Mouse (Mus musculus): ENCODE data around the gene Utf1.

Gene Utf1

DNA sequence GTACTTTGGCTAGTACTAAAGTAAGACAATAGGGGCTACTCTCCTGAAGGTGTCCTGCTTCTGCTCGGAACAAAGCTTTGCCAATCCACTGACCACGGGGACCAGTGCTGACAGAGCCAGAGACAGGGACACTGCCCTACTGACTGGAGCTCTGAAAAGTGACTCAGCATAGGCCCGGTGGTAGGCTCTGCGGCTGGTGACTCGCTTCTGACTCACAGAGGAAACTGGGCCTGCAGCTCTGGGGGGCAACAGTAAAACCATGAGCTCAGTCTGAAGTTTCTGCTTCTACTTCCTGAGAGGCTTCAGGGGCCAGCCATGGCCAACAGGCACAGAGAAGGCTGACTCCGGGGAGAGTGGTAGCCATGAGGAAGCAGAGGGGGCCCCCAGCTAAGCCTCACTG, 27.8 kb downstream of the Utf1 start:
- no peak for DNase-seq (ENCODE audit: extremely low spot score, low spot score)

DNA sequence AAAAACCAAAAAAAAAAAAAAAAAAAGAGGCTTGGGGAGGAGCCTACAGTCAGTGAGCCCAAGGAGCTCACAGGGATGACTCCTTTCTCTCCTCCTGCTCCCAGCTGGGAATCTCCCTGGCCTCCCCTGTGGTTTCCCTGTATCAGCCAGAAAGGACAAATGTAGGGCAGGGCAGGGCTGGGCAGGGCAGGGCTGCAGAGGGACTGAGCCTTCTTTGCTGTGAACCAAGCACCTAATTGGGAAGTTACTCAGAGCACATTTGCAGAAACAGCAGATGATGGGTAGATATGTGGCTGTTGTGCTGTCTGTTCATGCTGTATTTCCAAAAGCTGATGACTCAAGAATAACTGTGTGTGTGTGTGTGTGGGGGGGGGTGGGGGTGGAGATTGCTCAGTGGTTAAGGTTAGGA, 29.3 kb downstream of the Utf1 start:
- no peak for DNase-seq (ENCODE audit: extremely low spot score, low spot score)

DNA sequence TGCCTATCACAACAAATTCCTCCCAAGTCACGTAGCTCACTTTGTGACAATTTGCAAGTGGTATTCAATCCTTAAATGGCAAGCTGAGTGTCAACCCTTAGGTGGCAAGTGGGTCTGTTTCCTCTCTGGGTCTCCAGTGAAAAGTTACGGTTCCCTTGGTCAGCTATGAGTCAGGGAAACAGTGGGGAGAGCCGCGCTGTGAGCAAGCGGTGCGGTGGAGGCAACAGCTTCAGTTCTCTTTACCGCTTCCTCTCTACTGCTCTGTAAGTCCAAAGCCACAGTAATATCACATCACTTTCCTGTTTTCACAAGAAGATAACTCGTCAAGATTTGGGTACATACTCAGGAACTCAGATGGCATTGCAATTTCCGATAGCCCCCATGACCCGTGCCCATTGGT, 30.7 kb downstream of the Utf1 start:
- DNase-seq (ENCODE audit: extremely low spot score, low spot score): no peak

DNA sequence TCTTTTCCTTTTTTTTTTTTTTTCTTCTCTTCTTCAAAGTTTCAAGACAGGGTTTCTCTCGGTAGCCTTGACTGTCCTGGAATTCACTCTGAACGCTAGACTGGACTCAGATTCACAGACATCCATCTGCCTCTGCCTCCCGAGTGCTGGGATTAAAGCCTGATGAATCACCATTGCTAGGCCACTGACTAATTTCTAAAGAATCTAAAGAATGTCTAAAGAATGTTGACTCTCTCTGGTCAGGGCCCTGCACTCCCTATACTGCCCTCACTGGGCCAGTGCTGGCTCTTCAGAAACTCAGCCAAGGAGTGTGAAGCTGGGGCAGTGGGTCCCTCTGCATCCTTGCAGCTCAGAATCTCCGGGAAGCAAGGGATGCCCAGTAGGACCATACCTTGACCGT, 31.9 kb downstream of the Utf1 start:
- no peak for DNase-seq (ENCODE audit: extremely low spot score, low spot score)

DNA sequence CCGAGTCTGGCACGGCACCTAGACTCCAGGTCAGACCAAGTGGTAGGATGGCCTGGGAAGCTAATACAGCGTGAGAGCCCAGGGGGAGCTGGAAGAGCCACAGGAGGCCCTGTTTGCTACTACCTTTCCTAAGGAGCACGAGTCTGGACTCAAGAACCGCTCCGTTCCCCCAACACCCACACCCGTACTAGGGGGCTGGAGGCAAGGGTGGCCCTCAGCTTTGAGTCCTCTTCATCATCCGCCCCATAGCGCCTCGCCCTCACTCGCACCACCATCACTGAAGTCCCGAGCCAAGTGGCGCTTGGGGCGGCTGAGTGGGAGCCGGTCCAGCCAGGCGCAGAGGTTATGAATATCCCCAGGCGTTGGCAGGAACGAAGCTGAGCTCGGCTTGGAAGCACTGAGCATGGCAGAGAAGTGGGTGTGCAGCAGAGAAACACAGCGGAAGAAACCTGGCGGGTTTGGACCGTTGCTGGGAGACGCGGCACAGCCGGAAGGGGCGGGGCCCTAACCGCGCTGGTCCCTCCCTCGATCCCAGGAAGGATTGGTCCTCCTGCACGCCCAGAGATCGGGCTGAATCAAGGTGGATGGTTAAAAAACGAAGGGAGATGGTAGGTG, 34.8 kb downstream of the Utf1 start, which contains the start of gene 6430531B16Rik:
Gene 6430531B16Rik (minus strand): TSS at position 478 of the 615 bp plus-strand sequence.
- peak; percentile 80 for DNase-seq (ENCODE audit: extremely low spot score, low spot score)

DNA sequence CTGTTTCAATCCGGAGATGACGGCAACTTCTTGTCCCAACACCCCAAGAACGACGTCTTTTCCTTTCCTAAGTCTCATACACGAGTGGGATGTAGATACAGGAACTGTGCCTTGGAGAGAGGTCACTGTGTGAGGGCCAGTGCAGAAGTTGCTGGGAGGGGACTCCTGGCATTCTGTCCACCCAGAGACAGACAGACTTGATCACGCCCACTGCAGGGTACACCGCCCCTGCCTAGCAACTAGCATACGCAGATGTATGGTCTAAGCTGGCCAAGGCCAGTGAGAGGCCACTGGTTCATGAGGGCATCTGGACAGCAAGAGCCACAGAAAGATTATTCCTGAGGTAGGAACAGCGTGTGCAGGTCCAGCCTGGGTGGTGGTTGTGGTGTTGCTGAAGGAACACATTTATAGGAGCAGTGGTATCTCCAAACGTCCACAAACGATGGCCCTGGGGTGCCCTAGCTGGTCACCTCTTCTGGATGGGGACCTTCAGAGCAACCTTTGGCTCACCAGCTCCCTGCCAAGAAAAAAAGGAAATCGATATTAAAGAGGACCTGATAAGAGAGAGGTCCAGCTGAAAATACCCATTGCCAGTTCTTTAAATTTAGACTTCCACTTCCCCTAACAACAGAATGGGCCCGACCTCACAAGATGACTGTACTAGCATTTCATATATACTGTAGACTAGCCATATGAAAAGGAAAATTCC, 35.6 kb downstream of the Utf1 start:
- DNase-seq (ENCODE audit: extremely low spot score, low spot score): peak; percentile 24

DNA sequence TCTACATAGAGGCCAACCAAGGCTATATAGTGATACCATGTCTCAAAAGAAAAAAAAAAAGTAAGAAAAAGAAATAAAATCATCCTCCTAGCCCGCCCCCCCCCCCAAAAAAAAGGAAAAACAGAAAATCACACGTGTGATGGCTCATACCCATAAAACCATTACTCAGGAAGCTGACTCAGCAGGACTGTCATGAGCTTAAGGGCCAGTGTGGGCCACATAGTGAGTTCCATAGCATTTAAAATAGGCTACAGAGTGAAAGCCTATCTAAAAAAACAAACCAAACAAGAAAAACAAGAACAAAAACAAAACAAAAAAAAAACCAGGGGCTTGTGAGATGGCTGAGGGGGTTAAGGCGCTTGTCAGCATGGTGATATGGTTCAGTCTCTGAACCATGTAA, 37.2 kb downstream of the Utf1 start:
- DNase-seq (ENCODE audit: extremely low spot score, low spot score): no peak

DNA sequence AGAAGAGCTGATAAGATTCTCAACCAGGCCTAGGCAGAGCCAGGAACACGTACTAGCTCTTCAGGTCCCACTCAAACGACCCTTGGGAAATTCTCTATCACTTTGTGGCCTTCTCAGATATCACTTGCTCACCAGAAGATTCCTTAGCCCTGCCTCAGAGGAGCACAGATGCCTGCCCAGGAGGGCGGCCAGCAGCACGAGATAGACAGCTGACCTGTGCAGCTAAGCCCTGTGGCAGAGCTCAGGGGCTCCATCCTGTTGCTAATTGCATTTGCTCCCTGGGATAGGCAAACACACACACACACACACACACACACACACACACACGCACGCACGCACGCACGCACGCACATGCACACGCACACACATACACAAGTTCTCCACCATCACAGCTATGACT, 38.5 kb downstream of the Utf1 start:
- DNase-seq (ENCODE audit: extremely low spot score, low spot score): no peak

DNA sequence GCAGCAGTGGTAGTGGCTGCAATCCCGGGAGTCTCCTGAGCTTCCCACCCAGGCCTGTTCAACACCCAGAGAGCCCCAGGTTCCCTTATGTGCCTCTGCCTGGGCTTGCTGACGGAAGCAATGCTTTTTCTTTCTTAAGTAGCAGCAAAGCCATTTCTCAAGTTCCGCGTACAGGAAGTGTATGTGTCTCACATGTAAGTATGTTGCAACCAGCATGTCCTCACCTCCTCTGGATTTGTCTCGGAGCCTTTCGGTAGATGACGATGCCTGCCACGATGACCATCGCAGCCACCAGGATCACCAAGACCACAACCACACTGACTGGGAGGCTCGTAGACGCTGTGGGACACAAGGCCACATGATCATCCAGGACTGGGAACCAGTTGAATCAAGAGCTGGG, 40.9 kb downstream of the Utf1 start:
- DNase-seq (ENCODE audit: extremely low spot score, low spot score): no peak

DNA sequence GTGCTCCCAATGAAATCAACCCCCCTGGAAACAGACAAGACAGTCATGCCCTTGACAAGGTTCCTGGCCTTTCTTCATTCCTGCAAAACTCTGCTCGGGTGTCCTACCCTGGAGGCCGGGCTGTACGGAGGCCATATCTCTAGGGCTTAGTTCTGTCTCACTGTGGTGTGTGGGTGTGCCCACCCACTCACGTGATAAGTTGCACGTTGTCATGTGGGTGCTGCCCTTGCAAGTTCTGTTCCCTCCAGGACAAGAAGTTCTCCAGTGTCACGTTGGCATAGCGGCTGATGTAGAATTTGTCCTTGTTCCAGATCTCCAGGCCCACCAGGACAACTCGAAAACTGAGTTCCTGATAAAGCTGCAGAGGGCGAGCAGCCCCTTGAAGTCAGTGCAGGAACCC, 44.7 kb downstream of the Utf1 start:
- no peak for DNase-seq (ENCODE audit: extremely low spot score, low spot score)

DNA sequence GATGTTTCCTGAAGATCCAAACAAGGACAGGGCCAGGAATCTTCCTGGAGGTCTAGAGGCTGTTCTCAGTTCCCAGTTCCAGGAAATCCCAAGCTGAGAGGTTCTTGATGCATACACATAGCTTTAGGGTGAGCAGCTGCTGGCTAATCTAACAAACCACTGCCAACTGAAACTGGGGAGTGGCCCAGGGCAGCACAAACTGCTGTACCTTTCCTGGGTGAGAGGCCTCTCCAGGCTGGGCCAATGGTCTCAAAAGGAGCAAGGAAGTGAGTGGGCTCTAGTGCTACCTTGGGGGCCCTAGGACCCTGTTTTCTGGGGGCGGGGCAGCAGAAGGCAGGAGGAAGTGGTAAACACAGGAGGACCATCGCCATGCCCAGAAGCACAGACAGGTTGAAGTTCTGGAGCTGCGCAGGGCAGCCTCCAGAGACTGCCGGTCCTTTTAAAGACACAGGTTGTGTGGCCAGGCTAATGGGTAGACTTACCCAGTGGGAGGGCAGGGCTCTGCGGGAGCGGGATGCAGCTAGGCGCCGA, 47.3 kb downstream of the Utf1 start:
- DNase-seq (ENCODE audit: extremely low spot score, low spot score): no peak

DNA sequence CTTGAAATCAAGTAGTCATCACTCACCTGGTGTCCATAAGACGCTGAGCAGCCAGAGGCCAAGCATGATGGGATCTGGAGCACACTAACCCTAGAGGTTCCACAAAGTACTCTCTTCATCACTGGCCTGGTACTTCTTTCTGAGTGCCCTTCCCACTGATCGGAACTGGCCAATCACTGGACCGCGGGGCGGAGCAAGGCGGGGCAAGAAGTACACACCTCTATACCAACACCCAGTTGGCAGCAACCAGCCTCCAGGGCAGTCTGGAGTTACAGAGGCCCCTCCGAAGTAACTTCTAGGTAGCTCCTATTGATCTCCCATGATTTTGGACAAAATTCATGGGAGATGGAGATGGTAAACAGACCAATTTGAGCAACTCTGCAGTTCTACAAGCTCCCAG, 48.8 kb downstream of the Utf1 start, which contains the start of gene Adam8:
Gene Adam8 (minus strand): TSS at position 157 of the 400 bp plus-strand sequence.
- DNase-seq (ENCODE audit: extremely low spot score, low spot score): no peak

DNA sequence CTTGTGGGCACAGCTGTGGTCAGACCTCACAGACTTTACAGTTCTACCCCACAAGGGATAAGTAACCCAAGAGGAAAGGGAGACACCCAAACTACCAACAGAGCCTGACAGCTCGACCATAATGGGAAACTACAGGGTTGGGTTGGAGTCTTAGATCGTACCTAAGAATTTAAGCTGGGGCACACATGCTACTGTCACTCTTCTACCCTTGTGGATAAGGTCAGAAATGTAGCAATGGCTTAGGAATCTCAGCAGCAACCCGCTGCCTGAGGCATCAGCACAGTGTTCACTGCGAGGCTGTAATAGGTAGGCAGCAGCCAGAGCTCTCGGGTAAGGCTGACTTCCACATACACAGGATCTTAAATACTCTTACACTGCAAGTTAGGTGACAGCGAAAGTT, 49.9 kb downstream of the Utf1 start:
- DNase-seq (ENCODE audit: extremely low spot score, low spot score): no peak

DNA sequence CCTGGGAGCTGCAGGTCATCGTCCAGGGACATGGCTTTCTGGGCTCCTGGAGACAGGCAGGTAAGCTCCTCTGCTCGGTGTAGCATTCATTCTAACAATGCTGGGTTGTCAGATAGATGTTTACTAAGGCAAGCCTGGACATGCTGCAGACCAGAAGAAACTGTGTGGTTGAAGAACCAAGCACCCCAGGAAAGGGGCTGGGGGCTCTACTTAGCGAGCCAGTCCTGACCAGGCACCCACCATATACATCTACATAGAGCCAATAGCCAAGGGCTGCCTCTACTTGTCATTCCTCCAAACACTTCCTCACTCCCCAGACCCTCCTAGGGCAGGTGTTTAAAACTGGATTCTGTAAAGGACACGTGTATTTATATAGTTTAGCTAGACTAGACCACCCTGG, 50.6 kb downstream of the Utf1 start:
- no peak for DNase-seq (ENCODE audit: extremely low spot score, low spot score)

DNA sequence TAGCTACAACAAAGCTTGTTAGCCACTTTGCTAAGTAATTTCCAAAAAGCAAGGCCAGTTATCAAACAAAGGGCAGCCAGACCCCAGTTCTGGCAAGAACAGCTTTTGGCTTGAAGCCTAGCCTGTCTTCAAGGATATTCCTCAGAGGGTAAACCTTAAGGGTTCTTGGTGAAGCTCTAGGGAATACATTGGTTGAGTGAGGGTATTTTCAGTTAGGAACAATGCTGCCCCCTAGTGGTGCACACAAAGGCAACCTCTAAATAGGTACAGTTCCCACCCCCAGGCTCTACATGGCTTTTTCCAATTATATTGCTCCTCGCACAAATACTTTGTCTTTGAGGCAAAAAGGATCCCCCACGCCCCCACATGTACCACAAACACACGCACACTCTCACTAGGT, 51.1 kb downstream of the Utf1 start:
- DNase-seq (ENCODE audit: extremely low spot score, low spot score): peak; percentile 50

All from neural tube, embryonic 10.5 days (tissue).